Mouse (Mus musculus): ENCODE data around the gene Thap4. TPM values are rescaled to one million over a fixed set of nuclear protein-coding genes. Genes with fewer than 3 reads are reported as not detected.

The Thap4 gene
- 9.0 and 10.7 TPM in 2 replicates for polyA plus RNA-seq (2012; rRNA removed)

DNA sequence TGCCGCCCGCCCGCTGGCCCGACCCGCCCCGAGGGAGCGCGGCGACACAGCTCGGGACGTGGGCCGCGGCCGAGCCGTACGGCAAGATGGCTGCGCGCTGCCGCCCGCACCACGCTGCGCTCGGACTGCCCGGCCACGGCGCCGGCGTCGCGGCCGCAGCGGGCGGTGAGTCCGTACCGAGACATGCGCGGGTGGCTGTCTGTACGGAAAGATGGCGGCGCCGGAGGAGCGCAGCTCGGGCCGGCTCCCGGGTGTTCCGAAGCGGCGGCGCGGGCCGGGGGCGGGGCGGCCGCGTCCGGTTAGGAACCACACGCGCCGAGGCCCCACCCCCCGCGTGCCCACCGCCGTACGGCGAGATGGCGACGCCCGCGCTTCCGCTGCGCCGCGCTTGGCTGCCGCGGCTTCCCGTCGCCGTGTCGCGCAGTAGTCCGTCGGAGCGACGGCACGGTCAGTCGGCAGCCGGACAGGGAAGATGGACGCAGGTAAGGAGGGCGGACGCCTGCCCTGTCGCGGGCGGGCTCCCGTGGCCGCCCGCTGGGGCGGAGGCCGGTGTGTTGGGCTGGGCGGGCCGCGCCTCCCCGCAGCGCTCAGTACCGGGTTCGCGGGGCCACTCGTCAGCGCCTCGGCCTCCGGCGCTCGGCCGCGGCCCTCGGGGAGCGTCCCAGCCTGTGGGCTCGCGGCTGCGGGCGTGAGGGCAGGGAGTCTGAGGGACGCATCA is at the start of gene Thap4:
TSS of gene Thap4 (minus strand) at position 292 of the 718 bp plus-strand sequence.

DNA sequence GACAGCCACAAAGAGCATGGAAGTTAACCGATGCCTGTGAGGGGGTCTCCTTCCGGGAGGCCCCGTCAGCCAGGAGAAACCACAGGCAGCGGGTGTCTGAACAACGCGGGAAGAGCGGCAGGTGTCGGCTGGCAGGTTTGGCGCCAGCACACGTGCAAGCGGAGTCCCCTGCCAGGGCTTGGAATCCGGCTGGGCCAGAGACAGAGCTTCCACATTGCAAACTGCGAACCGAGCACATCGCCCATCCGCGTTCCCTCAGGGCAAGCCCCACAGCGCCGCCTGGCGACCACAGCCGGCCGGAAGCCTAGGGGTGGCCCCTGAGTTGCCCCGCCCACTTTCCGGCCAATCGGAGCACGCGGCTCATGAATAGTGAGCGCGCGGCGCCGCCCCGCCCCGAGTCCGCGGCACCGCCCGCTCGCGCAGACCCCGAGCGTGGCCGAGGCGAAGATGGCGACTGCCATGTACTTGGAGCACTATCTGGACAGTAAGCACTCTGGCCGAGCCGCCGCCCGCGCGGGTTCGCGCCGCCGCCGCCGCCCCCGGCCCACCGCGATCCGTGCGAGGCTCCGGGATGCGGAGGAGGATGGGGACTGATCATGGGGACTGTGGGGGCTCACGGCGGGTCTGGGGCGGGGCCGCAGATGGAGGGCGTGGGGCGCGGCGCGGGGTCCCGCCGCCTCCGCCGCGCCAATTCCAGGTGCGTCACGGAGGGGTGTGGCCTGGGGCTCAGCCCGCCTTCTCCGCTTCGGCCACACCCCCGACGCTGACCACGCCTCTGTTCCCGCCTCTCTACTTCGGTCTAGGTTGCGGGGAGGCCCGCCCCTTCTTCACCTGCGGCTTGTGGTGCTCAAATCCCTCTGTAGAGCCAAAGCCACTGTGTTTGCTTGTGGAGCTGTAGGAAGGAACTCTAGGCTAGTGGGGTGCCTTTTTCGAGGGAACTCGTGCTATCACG is 49.2 kb upstream of the Thap4 start, which contains the start of gene Ing5:
TSS of gene Ing5 (plus strand) at position 410 of the 952 bp plus-strand sequence.

DNA sequence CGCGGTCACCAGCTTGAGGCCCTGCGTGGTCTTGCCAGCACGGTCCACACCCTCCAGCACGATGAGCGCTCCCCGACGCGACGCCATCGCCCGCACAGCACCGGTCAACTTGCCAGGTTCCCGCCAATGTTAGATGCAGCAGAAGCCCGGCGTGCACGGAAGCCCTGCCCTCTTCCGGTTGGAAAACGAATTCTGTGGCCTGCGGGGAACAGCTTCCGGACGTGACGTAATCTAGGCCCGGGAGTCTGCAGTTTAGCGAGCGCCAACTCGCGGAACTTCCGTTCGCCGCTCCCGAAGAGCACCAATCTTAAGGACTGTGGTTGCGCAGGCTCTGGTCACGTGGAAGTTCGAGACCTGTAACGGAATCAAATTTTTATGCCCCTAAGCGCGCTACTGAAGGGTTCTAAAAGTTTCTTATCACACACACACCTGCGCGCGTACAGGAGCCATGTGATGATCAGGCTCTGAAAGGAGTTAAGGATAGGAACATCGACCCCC is 47.1 kb upstream of the Thap4 start, which contains the start of gene Dtymk:
TSS of gene Dtymk (minus strand) at position 194 of the 498 bp plus-strand sequence.

GRCm38 (mm10) chr1:93751290-93751689 is 3.4 kb downstream of the Thap4 start, which contains the start of gene Atg4b:
Gene Atg4b, plus strand, starts transcription at chr1:93751500.

DNA sequence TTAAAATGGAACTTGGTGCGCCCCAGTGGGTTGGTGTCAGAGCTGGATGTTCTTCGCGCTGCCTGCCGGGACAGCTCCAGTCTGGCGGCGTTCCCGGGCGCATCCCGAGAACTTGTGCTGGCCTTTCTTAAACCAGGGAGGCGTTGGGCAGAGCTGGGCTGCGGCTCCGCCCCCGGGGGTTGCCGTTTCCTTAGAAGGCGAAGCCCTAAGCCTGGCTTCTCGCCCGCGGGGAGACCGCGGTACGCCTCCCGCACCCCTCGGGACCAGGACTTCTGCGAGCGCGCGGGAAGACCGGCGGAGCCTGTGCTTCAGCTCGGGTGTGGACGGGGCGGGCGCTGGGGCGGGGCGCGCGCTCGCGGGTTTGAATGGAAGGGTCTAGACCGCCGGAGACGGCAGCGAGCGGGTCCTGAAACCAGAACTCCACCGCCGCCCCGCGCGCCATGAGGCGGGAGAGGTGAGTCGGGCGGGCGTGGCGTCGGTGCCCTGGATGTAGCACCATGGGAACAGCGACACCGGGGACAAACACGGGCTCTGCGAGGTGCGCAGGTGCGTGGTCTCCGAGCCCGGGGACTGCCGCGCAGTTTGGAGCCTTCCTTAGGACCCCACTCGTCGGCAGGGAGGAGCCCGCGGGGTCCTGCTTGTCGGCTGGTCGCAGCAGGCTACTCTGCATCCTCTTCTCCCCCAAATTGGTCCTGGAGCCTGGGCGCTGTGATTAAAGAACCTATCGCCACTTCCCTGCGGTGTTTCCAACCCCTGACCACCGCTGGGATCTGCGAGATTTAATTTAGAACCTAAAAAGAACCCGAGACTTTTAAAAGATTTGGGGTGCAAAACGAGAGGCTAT is 69.0 kb downstream of the Thap4 start, which contains the start of gene Bok:
TSS of gene Bok (plus strand) at position 260 of the 844 bp plus-strand sequence.

GRCm38 (mm10) chr1:93658559-93658958 is 96.1 kb downstream of the Thap4 start, which contains the start of gene Stk25:
Gene Stk25, minus strand, starts transcription at chr1:93658659.

Other genes with a start within 250 kb of the Thap4 start
- gene Farp2, start 242.8 kb downstream of the Thap4 start, polyA plus RNA-seq (2012; rRNA removed) = 0.69 and 0.77 TPM in 2 replicates
- 34.2 and 37.4 TPM in 2 replicates for gene Stk25, start 96.2 kb downstream of the Thap4 start, polyA plus RNA-seq (2012; rRNA removed)
- 1.5 and 1.8 TPM in 2 replicates for gene Bok, start 69.2 kb downstream of the Thap4 start, polyA plus RNA-seq (2012; rRNA removed)
- 19.2 and 20.3 TPM in 2 replicates for gene Atg4b, start 3.4 kb downstream of the Thap4 start, polyA plus RNA-seq (2012; rRNA removed)
- gene Dtymk, start 47.1 kb upstream of the Thap4 start, polyA plus RNA-seq (2012; rRNA removed) = 126 and 146 TPM in 2 replicates
- gene Ing5, start 49.1 kb upstream of the Thap4 start, polyA plus RNA-seq (2012; rRNA removed) = 7.1 and 8.0 TPM in 2 replicates
- 6.1 and 6.5 TPM in 2 replicates for gene D2hgdh, start 70.0 kb upstream of the Thap4 start, polyA plus RNA-seq (2012; rRNA removed)
- 0.01 and 0.03 TPM in 2 replicates for gene Gal3st2, start 106.4 kb upstream of the Thap4 start, polyA plus RNA-seq (2012; rRNA removed)
- gene Gal3st2b, start 163.4 kb upstream of the Thap4 start, polyA plus RNA-seq (2012; rRNA removed) = not detected in 2 replicates
- not detected in 2 replicates for gene Gal3st2c, start 235.6 kb upstream of the Thap4 start, polyA plus RNA-seq (2012; rRNA removed)

Data from liver, embryonic 14 days (tissue).